Comparison of ENCODE assay signal across 24 mouse cellular contexts in genomic region chr14:46803259-46803658, GRCm38 (mm10). TPM values are rescaled to one million over a fixed set of nuclear protein-coding genes. Genes with fewer than 3 reads are reported as not detected.
"Had no signal": no experiment of that assay in that cellular context is flagged by ENCODE, and none has a peak within 500 bp of the region (broad histone marks: within the 10 kb centered on the region; RNA-seq: fewer than 3 reads in every experiment).

No protein-coding gene starts in this region.

- H3K9ac ChIP-seq: heart, embryonic 13.5 days; heart, embryonic 15.5 days; hindbrain, embryonic 13.5 days; intestine, embryonic 15.5 days; limb, embryonic 12.5 days; liver, embryonic 13.5 days had no signal

- H3K4me2 ChIP-seq: heart, embryonic 11.5 days; heart, embryonic 13.5 days; heart, embryonic 15.5 days; hindbrain, embryonic 13.5 days; intestine, embryonic 15.5 days; limb, embryonic 12.5 days; liver, embryonic 13.5 days had no signal

- H3K27ac ChIP-seq: gastrocnemius, adult 2 months; heart, adult 2 months; heart, embryonic 13.5 days; heart, embryonic 15.5 days; hindbrain, embryonic 13.5 days; intestine, embryonic 15.5 days; layer of hippocampus, adult 2 months; left cerebral cortex, adult 2 months; limb, embryonic 10.5 days; limb, embryonic 12.5 days; liver, embryonic 13.5 days had no signal

- DNase-seq: gastrocnemius, adult 2 months; gastrocnemius, postnatal 10 days; gastrocnemius, postnatal 25 days; heart, adult 2 months; heart, postnatal 4 days; kidney, adult 18-20 months; kidney, adult 8-10 months; kidney, postnatal 10 days; kidney, postnatal 25 days; kidney, postnatal 4 days; liver; liver, embryonic 13.5 days had no signal

- H3K4me3 ChIP-seq: gastrocnemius, adult 2 months; heart, adult 2 months; heart, embryonic 13.5 days; heart, embryonic 15.5 days; hindbrain, embryonic 13.5 days; intestine, embryonic 15.5 days; layer of hippocampus, adult 2 months; left cerebral cortex, adult 2 months; limb, embryonic 10.5 days; limb, embryonic 12.5 days; liver, embryonic 13.5 days had no signal

- H3K4me1 ChIP-seq: heart, embryonic 15.5 days; hindbrain, embryonic 13.5 days; intestine, embryonic 15.5 days; limb, embryonic 10.5 days; limb, embryonic 12.5 days had no signal

- H3K36me3 ChIP-seq: intestine, embryonic 15.5 days had no signal

- ATAC-seq: hindbrain, embryonic 16.5 days; inflammation-experienced regulatory T-cells, adult 6 months; intestine, embryonic 15.5 days; intestine, postnatal 0 days had no signal

- H3K9me3 ChIP-seq: heart, embryonic 13.5 days; heart, embryonic 15.5 days; hindbrain, embryonic 13.5 days; intestine, embryonic 15.5 days; limb, embryonic 10.5 days; liver, embryonic 13.5 days had no signal

- H3K27me3 ChIP-seq: heart, embryonic 13.5 days; heart, embryonic 15.5 days; hindbrain, embryonic 13.5 days; intestine, embryonic 15.5 days; limb, embryonic 12.5 days; liver, embryonic 13.5 days had no signal

RNA-seq across cellular contexts. Expression of gene Cdkn3, which starts 42.9 kb away (rescaled TPM):
- total RNA-seq: gastrocnemius, adult 2 months had no signal
